Mouse (Mus musculus) megakaryocyte, embryonic 14.5 days (primary cell): ENCODE data around the gene Ssmem1.

Experiments used
- FLI1 ChIP-seq: IDR thresholded peaks from 2 replicates; pipeline ENCODE4 v1.6.1; 2012; ENCODE audit warnings: low read length, inconsistent platforms, mixed read lengths
- GATA1 ChIP-seq: IDR thresholded peaks from 3 replicates; pipeline ENCODE4 v1.6.1; 2012; ENCODE audit warnings: mixed read lengths, low read length, inconsistent platforms, borderline replicate concordance

DNA sequence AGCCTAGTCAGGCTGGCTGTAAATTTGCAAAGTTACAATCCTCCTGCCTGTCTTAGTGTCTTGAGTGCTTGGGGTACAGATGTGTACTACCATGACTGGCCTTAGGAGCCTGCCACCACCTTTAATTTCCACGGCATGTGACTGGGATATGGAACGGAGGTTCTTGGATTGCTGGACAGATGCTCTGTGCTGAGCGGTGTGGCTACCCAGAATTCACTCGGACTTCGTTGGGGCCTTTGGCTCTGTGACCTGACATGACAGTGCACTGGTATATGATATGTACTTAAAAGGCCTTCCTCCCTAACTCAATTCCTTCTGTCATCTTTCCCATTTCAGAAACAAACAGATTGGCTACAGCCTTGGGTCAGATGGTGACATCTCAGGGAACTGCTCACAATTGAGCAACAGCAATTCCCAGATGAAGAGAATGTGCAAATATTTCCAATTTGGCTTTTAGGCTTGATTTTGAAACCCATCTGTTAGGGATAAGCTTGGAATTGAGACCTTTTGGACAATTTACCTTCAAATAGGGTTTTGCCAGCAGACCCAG is 45.0 kb downstream of the Ssmem1 start:
- TF ChIP-seq GATA1 (no peak), FLI1 (no peak)
